Mouse (Mus musculus) testis, postnatal 10 days (tissue): ENCODE results near the gene Cadm3.

Experiments used
- DNase-seq: peaks from one replicate; pipeline ENCODE4 v3.0.0; 2021; ENCODE audit warnings: low spot score

The Cadm3 gene

DNA sequence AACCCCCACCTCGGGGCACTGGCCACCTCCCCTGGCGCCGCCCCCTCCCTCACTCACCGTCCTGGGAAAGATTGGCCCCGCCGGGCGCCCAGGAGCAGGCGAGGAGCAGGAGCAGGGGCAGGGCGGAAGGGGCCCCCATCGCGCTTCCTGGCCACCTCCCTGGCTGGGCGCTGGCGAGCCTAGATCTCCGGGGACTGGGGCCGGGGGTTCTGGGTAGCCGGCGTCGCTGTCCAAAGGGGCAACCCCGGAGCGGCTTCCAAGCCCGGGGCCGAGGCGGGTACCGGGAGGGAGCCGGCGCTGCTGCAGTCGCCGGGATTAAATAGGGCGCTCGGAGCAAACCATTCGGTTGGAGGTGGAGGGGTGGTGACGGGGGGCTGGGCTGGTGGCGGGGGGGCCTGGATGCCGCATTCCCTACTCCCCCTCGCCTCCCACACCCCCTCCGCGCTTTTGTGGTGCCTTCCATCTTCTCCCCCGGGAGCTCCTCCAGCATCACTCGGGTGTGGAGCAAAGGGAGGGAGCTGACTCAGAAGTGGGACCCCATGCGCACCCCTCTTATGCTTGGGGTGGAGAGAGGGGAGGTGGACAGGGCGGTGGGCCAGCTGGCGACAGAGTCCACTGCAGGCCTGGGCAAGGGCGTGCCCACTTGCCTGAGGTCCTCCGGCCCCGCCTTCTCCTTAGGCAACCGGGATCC lies at the start of gene Cadm3:
Gene Cadm3, minus strand, starts transcription at position 340 of the 691 bp plus-strand sequence.
- peak; percentile 49 for DNase-seq

DNA sequence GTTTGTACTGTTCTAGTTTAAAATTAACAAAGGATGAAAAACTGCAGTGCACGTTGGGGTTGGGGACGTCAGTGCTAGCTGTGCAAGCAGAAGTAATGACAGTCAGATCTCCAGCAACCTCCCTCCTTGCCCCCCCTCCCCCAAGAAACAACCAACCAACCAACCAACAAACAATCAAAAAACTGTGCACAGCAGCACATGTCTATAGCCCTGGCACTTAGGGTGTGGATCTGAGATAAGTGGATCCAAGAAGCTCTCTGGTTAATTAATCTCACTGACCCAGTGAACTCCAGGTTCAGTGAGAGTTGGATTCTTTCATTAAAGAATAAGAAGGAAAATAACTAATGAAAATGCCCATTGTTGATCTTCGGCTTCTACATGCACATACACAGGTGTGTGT lies 47.1 kb upstream of the Cadm3 start:
- no peak for DNase-seq

DNA sequence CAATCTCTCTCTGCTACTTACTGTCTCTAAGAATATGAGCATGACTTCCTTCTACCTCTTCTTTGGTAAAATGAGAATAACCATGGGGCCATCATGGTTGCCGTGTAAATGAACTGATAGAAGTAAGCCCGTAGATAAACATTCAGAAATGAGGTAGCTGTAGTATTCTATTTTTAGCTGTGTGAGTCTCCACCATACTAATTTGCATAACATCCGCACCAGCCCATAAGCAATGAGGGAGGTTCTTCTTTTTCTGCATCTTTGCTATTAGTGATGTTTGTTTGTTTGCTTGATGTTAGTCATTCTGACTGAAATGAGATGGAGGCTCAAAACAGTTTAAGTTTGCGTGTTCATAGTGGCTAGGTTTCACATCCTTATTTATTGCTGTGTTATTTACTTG lies 44.4 kb upstream of the Cadm3 start:
- DNase-seq: no peak

DNA sequence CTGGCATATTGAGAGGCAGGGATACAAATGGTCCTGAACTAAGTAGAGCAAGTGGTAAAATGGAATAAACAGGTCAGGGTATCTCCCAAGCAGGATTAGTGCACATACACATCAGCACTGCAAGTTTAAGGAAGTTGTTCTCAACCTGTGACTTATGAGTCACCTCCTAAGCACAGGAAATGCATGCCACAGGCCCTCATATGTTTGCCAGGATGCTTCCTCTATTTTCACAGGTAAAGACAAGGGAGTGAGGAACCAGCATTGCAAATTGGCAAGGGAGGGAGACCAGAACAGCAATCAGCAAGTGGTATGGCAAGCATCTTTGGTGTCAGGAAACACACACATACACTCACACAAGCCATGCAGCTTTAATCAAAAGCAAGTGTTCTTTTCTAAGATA lies 41.6 kb upstream of the Cadm3 start:
- no peak for DNase-seq

DNA sequence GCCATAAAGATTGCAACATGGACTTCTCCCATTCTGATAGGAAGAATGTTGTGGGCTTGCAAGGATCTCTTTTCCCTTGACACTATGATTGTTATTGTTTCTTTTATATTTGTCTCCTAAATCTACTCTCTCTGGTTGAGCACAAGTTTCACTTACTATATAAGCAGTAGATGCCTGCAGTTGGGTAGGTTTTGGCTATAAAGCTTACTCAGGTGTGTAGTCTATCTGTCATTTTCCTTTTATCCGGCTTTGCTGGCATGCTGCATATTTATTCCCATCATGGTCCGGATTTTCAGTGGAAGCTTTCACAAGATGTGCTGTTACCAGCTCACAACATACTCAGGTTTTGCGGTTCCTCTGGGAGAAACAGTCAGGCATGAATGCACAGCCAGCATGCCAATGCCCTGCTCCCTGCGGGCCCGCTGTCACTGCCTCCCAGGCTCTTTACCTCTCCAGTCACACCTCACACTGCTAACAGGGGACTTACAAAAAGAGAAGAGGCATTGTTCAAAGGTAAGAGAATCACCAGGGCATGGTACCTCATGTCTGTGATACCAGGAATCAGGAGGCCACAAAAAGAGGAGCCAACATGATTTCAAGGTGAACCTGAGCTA lies 37.3 kb upstream of the Cadm3 start:
- no peak for DNase-seq

DNA sequence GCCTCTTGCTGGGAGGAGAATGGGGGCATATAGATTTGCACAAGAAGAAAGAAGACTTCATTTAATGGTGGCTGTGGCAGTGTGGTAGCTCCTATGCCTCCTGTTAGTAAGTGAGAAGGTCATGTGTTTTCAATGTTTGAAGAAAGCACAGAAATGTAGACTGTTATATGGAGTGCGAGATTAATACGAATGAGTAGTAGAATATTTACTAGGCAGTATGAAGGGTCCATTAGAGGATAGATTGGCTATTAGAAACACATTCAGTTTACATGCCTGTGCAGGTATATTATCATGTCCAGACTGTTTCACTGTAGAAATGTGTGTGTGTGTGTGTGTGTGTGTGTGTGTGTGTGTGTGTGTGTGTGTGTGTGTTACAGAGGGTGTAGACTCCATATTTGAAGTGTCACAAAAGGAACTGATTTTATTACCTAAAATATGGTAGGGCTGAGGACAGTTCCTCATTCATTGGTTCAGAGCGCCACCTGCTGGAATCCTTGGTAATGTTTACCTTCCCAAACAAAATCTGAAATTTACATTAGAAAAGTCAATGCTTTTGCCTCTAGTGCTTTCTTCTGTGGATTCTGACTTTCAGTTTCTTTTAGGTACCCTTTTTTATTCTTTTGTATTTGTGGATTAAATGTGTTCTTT lies 31.0 kb upstream of the Cadm3 start:
- peak; percentile 85 for DNase-seq

DNA sequence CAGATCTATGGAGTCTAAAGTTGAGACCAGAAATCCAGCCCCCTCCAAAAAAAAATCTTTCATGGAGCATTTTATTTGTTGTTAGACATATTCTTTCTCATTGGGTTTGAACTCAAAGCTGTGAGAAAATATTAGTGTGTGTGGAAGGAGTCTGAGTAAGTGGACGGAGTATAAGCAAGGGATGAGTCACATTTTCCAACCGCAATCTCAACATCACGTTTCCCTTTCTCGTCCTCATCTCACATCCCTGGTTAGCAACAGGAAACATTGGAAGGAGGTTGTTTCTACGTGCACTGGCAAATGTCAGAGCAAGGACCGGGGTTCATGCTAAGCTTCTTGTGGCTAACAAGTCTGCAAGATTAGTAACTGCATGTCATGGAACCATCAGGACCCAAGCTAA lies 24.3 kb upstream of the Cadm3 start:
- no peak for DNase-seq

DNA sequence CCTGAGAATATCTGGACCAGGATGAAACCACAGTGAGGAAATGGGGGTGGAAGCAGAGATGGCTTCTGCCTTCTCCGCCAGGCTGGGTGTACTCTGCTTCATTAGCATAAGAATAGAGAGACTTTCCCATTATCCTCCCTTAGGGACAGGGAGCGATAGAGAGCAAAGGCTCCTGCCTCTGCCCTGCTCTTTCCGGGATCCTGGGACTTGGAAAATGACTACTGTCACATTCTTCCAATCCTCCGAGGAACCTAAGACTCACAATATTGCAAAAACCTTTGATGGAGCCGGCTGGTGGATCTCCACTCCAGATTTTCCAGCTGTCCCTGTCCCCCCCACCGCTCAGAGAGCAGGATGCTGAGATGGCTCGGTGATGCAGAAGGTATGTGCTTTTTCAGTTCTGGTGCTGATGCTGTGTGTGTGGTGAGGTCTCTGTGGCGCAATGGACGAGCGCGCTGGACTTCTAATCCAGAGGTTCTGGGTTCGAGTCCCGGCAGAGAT lies 22.5 kb upstream of the Cadm3 start:
- DNase-seq: no peak

DNA sequence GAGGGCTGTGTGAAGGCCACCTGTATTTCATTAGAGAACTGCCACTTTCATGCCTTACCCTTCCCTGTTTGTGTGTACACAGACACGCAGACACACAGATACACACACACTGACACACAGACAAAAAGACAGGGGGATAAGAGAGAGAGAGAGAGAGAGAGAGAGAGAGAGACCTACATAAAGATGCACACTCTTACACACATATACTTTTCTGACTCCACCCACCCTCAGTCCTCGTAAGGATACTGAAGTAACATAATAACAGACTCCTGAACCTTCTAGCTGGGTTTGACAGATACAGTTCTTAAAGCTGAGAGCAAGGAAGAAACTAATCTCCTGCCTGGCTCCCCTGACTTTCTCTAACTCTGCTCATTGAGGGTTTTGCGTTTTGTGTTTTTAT lies 21.9 kb upstream of the Cadm3 start:
- no peak for DNase-seq

DNA sequence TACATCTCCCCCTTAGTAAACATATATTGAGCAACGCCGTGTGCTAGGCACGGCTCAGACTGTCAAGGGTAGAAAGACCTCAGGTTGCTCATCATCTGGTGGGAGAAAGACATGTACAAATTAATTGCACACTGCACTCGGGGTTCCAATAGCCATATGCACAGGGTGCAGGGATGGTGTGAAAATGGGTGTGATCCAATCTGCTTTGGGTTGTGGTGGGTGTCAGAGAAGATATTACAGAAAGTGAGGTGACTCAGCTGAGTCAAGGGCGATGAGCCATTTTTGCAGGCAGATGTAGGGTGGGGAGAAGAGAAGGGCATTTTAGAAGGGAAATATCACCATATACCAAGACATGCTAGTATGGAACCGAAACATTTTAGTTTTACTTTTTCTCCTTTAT lies 13.9 kb upstream of the Cadm3 start:
- DNase-seq: no peak

DNA sequence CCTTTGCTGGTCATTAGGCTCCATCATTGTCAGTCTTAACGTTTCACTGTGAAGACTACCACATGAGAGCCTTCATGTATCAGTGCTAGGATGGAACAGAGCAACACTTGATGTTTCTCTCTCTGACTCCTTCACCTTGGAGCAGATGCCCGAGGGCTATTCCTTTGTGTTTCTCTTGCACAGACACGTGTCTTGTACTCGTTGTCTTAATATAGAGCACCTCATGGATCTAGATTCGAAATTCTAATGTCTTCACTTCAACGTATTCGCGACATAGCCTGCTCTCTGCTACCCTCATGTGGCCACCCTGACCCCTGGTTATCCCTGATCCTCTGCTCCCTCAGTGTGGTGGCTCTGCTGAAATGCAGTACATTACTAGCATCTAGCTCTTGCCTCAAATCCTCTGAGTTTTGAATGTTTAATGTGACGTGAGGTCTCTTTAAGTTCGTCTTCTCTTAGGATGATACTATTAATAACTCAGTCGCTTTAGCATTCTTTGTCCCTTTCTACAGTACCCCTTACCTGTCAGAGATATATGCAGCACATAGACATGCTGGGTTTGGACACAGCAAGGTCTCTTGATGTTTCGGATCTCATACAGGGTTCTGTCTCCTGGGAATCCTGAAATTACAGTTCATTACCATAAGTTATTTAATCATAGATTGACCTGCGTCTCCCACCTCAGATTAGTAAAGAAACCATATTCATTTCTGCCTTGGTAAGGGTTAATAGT lies 10.1 kb upstream of the Cadm3 start:
- DNase-seq: peak; percentile 76

DNA sequence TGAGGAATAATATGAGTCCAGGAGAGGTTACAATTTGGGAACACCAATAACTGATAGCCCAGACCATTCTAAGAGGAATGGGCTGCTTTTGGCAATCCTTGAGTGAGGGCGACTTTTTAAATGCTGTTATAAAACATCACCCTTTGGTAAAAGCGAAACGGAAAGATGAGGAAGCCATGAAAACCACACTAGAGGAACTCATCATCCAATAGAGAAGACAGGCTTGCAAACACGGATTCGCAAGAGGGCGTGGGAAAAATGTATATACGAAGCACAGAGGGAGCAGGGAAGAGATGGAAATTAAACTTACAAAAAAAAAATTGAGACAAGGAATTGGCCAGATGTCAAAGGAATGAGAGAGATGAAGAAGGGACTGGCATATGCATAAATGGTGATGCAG lies 6.5 kb upstream of the Cadm3 start:
- DNase-seq: no peak

DNA sequence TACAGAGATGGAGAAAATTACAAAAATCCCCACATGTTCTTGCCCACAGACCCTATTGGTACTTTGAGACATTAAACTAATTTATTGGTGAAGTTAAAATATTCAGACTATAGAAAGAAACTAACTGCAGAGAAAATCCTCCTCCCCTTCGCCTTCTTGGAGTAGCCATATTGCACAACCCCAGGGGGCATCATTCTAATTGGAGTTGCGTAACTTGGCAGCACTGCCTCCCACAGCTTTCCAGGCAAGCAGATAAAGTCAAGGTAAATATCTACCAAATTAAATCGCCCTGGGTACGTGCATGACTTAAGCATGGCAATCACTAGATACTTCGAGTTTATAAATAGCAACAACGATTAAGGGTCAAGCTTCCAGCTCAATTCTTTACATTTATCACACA lies 4.1 kb upstream of the Cadm3 start:
- DNase-seq: no peak

DNA sequence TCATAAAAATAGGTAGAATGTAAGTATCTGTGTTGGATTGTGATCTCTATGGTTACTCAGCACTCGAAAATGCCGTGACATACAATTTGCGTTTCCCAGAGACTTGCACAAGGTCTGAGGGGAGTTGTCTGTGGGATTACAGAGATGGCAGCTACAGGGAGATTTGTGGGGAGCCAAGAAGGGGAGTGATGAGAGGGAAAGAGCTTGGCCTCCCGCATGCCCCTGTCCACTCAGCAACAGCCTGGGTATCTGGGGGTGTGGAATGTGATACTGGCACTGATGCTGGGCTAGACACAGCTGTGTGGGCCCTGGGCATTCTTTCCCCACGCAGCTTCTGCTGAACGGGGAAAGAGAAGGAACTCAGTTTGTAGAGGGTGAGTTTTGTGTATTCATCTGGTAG lies 3.0 kb upstream of the Cadm3 start:
- no peak for DNase-seq

DNA sequence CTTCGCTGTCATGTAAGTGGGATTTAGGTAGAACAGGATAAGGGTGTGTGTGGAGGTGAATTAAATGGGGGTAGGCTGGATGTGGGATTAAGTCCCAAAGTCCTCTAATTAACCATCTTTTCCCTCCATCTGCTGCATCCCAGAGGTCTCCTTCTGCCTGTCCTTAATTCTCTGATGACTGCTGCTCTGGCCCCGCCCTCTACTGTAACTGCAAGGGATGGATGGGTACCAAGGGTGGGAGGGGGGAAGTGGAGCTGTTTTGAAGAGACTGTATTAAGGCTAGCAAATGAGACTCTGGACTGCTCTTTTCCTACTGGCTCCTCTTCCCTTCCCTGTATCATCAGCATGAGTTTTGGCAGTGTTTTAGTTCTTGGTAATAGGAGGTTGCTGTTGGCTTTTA lies 2.1 kb upstream of the Cadm3 start:
- no peak for DNase-seq

DNA sequence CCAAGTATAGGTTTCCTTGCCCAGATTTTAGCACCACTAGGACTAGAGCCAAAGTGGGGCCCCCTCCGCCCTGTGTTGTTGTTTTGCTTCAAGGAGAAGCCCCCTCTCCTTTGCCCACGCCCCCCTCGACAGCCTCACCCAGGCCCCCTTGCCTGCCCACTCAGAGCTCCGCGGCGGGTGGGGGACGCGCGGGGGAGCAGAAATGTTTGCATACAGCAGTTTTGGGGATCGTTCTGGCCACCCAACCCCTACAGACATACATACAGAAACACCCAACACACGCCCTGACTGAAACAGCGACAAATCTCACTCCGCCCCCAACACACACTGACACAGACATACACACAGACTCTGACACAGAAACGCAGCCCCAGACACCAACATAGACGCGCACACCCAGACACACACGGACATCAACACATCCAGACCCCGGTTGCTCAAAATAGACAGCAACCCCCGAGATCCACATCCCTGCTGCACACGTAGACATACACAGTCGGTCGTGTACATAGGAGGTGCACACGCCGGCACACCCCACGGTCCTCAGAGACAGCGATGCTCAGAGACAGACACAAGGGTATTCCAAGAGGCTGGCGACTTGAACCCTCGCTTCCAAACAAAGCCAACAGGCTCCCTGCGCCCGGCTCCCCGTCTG lies 667 bp downstream of the Cadm3 start:
- no peak for DNase-seq

DNA sequence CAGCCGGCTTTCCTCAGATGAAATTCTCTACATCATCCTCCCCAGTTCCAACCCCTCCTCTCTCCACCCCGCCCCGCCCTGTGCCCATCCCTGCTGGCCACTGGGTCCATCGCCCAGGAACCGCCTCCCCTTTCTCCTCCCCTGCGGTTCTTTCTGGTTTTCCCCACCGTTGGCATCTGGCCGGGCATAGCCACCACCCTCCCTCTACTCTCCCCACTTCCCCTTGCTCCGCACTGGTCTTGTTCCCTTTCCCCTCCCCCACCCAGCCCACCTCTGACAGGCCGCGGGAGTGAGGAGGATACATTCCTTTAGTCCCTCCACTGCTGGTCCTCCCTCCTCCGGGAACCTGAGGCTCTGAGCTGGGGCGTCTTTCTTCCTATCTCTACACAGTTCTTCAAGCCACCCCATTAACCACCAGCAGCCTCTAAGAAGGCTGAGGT lies 1.5 kb downstream of the Cadm3 start:
- peak; percentile 42 for DNase-seq

DNA sequence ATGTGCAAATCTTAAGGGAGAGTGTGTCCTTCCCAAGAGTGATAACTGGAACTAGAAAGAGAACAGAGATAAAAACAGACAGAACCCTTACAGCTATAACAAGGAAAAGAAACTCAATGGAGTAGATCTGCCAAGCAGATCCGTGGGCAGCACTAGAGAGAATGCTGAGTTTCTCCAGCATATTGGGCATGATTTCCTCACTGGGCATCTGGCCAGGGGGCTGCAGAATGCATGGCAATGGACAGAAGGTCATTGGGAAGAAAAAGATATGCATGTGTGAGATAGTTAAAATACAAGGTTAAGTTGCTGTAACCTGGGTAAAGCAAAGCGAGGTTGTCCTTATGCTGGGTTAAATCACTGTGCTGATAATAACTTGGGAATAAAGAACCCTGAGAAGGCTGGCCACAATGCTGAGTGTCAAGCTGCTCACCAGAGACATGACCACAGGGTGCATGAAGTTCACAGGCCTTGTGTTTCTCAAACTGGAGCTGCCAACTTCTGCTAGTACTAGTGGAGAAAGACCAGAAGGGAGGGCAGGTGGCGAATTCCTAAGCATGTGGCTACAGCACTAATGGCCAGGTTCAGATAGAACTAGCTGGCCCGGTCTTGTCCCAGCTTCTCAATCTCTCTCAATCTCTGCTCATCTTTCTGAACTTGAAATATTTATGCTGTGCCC lies 3.2 kb downstream of the Cadm3 start:
- DNase-seq: no peak

DNA sequence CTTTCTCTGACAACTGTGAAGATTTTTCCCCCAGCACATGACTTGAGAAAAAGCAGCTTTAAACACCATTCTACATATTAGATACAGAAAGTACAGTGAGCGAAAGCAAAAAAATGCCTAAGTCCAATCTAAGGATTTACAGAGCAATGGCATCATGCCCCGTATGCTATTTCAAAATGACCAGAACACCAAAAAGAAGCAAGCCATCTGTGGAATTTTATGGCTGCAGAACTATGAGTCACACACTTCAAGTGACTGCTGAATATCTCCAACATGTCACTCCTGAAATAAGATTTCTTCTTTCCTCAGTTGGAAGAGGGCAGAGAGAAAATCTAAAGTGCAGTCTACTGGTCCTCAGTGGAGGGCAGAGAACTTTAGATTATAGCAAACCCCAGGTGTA lies 4.1 kb downstream of the Cadm3 start:
- no peak for DNase-seq

DNA sequence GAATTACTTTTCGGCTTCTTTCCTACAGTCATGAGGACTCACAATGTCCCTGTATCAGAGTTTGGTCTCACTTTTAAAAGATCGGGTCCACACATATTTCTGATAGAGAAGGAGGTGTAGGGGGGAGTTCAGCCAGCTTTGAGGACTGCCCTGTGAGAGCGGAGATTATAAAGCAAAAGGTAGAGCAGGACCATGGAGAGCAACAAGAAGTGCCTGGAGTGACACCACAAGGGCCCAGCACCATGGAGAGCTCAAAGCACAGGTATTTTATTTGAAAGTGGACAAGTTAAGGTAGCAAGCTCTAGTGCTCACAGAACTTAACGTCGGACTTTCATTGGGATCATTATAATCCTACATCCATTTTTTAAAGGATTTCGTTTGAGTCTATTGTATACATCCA lies 5.8 kb downstream of the Cadm3 start:
- DNase-seq: peak; percentile 76

DNA sequence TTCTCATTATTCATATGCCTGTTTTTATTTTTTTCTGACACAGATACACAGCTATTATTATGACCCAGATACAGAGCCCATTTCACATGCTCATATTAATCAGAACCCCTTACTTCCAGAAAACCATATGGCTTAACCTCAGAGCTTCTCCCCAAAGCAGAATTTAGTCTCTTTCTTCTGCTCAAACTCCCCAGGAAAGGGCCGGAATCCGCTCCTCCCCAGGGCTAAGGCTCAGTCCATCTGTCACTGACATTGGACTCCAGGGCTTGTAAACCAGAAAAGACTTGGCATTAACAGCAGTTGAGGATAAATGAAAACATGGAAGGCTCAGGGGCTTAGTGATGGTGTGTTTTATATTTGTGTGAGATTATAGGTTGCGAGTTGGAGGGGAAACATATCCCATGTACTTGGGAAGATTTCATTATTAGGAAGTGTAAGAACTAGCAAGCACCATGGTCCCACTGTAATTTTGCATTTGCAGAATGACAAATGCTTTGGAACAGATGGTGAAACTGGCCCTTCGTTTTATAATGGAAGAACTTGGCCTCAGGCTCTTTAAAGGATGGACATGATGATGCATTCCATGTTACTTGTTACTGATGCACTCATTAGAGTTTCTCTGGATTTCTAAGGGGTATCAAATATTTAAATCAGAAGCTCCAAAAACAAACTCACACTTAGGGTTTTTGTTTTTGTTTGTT lies 7.8 kb downstream of the Cadm3 start:
- DNase-seq: no peak
